Mouse (Mus musculus) adrenal gland, postnatal 36 days (tissue): ENCODE measurements around the gene Mrpl36. TPM values are rescaled to one million over a fixed set of nuclear protein-coding genes. Genes with fewer than 3 reads are reported as not detected.

Experiments
- DNase-seq, 2 experiments: peaks; one replicate each; pipeline ENCODE4 v3.0.0; 2021; ENCODE audit warnings: mixed read lengths in 1 of 2
- total RNA-seq, 2 experiments: library from RNA; stranded (reverse); gene quantifications; 2 replicates each; pipeline ENCODE4 v1.2.3; 2021

The Mrpl36 gene
- total RNA-seq, 2 experiments from 2014 or later: 62.3 to 68.9 TPM

DNA sequence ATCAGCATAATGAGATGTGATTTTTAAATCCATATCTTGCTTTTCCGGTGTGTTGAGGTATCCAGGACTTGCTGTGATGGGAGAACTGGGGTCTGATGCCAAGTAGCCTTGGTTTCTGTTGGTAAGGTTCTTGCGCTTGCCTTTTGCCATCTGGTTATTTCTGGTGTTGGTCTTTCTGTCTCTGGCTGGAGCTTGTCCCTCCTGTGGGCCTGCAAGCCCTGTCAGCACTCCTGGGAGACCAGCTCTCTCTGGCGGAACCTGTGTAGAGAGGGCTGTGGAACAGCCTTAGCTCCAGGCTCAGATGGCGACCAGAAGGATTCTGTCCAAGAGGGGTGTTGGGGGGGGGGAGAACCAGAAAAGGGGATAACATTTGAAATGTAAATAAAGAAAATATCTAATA, 18.4 kb downstream of the Mrpl36 start:
- DNase-seq: no peak

DNA sequence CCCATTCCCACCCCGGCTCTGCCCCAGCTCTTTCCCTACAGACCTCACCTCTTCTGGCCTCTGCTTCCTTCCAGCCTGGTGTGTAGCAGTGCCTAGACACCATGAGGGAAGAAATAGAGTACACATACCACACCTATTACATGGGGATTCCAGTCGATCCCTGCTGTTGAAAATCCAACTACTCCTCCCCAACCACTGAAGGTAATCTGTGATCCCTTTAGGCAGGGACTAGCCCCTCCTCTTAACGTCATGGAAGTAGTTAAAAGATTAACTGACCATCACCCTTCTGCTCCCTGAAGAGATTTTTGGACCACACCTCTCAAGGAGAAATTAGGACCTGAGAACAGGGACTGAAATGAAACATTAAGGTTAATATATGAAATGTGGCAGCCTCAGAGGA, 18.9 kb downstream of the Mrpl36 start:
- DNase-seq: no peak

DNA sequence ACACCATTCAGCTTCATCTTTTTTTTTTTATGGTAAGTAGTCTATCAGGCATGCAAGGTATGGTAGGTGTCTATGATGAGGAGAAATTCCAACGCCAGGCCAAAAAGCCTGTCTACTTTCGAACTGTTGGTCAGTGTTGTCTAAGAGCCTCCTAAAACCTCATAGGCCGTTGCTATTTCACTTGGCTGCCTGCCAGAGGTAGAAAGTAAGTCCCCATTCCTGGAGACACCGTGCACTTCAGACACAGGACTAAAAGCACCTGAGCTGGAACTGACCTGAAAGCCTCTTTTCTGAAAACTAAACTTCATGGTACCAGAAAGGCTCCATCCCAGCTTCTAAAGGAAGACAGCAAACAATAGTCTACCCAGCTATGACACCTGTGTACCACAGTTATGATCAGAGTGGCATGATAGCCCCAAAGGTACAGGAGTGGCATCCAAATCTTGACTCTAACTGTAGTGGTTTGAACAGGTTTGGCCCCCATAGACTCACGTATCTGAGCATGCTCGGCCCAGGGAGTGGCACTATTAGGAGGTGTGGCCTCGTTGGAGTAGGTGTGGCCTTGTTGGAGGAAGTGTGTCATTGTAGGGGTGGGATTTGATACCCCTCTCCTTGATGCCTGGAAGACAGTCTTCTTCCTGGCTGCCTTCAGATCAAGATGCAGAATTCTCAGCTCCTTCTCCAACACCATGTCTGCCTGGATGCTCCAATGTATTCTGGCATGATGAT, 19.8 kb downstream of the Mrpl36 start:
- no peak for DNase-seq

DNA sequence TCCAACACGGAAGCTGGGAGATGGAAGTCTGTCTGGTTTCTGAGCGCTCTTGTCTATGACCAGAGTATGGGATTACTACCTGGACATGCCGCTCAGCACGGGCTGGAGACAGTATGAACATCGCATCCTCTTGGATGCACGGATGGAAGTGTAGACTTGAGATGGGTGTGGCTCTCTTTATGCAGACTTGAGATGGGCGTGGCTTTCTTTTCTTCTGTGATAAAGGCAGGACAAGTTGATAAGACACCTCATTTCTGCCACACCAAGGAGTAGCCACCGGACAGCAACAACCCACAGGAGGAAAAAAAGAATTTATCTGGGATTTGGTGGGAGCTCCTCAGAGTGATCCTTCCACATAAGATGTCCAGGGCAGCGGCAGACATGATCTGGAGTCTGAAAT, 22.4 kb downstream of the Mrpl36 start:
- no peak for DNase-seq

DNA sequence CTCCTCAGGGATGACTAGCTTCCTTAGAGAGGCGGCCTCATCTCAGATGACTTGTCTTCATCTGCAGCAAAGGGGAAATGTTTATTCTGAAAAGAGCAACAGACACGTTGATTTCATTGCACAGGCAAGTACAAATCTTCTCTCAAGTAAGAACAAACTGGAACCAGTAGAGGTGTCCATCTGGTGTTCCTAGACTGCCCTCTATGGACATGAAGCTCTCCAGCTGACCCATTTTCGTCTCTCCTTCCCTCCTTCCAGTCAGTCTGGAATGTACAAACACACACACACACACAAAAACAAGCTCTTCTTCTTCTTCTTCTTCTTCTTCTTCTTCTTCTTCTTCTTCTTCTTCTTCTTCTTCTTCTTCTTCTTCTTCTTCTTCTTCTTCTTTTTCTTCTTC, 23.6 kb downstream of the Mrpl36 start:
- no peak for DNase-seq

DNA sequence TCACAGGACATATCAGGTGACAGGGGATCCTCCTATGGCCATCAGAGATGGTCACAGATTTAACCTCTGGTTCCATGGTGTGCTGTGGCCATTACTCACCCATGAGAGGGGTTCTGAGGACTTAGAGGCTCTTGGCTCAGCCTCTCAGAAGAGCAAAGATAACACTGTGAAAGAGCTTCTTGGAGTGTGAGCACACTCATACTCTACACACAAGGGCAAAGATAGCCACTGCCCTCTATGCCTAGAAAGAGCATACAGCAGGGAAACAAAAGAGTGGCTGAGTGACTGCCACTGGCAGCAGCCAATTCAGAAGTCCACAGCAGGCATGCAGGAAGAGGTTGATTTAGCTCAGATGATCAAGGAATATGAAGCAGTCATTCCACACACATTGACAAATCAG, 24.2 kb downstream of the Mrpl36 start:
- no peak for DNase-seq

DNA sequence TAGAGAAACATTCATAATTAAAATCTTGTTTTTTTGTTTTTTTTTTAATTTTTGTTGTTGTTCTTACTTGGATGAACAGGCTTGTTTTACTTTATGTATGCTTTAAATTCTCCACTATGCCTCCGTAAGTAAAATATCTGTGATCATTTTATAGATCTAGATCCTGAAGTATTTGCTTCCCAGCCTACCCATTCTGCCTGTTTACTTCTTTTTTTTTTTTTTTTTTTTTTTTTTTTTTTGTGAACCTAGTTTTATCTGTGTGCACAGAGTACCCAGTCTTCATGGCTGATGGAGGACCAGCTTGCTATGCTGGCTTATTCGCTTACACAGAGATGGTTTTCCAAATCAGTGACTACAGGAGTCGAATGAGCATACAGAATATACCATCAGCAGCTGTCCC, 28.8 kb downstream of the Mrpl36 start:
- DNase-seq: no peak

DNA sequence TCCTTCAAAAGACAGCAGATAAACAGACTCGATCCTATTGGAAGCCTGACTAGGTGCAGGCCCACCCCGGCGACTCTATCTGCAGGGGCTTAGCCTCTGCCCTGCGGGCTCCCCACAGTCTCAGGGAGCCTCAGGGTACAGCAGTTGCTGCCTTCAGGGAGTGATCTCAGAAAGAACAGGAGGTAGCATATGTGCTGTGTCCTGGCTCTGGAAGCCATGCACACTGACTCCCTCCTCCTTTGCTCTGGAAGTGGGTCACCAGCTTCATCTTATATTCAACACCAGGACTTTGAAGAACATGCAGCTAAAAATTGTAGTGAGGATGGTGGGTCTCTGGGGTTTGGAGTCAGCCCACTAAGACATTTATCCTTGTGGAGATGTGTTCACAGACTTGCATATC, 45.1 kb downstream of the Mrpl36 start:
- no peak for DNase-seq

DNA sequence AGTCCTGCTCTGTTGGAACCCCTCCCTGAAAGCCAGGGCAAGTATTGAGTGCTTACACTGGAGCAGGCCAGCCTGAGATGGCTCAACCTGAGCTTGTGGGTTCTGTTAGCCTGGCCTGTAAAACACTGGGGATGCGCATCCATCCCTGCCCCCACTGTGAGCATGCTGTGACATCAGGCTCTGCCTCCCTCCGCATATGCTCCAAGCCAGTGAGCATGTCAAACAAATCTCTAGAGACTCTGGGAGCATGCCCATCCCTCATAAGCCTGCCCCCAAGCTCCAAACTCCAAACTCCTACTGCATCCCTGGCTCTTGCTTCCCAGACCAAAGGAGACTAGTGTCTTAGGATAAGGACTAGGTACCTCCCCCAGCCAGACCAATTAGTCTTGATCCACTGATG, 46.3 kb downstream of the Mrpl36 start:
- DNase-seq: no peak

DNA sequence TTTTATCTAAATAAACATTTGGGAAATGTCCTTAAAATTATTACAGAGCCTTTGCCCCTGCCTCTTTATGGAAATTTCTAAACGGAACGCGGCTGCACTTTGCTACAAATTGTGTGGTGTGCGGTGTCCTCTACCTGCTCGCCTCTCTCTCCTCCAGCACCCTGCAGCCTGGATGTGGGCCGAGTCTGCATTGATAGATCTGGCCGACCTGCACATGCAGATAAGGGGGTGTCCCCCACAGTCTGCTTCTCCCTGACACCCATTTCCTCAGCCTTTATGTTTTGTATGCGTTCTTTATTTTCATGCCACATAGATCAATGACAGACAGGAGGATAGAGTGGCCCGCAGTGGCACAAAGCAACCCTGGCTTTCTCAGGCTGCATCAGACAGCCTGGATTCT, 49.3 kb downstream of the Mrpl36 start:
- DNase-seq: no peak

Other genes starting within 250 kb of the Mrpl36 start
- gene Irx4, start 68.0 kb upstream of the Mrpl36 start, total RNA-seq: not detected
- gene Ndufs6, start within 50 bp of the Mrpl36 start, total RNA-seq: 100 to 1,000 TPM; 240 to 275 TPM
- 10 to 100 TPM; 15.5 to 15.9 TPM for gene Lpcat1, start 138.7 kb downstream of the Mrpl36 start, total RNA-seq
- not detected for gene Slc6a3, start 208.2 kb downstream of the Mrpl36 start, total RNA-seq